Mouse (Mus musculus): ENCODE data around the gene Map4.
"Not testable (repeated sequence)": the region's sequence is repeated elsewhere in the genome, so short reads cannot be mapped to it uniquely, and the experiment has no call there.

The Map4 gene

GRCm38 (mm10) chr9:109929131-109929530 is 2.1 kb upstream of the Map4 start:
- in situ Hi-C loops (cut with MseI, MboI) = no loop called here

- in situ Hi-C loops (cut with MseI, MboI) = no loop called here
These were observed 1.2 kb upstream of the Map4 start for GRCm38 (mm10) chr9:109930063-109930462.

- in situ Hi-C loops (cut with MseI, MboI) = no loop called here
These were observed 508 bp upstream of the Map4 start for GRCm38 (mm10) chr9:109930752-109931151.

GRCm38 (mm10) chr9:109932361-109932755 is 1.1 kb downstream of the Map4 start:
- in situ Hi-C loops (cut with MseI, MboI) = no loop called here

- in situ Hi-C loops (cut with MseI, MboI) = no loop called here
These were observed 1.6 kb downstream of the Map4 start for GRCm38 (mm10) chr9:109932756-109933375.

GRCm38 (mm10) chr9:109939401-109939800 is 8.1 kb downstream of the Map4 start:
- in situ Hi-C loops (cut with MseI, MboI) = no loop called here

GRCm38 (mm10) chr9:109942796-109943195 is 11.5 kb downstream of the Map4 start:
- in situ Hi-C loops (cut with MseI, MboI) = no loop called here

GRCm38 (mm10) chr9:109944712-109945111 is 13.5 kb downstream of the Map4 start:
- in situ Hi-C loops (cut with MseI, MboI) = no loop called here

- in situ Hi-C loops (cut with MseI, MboI) = no loop called here
These were observed 17.3 kb downstream of the Map4 start for GRCm38 (mm10) chr9:109948546-109948945.

- in situ Hi-C loops (cut with MseI, MboI) = no loop called here
These were observed 18.5 kb downstream of the Map4 start for GRCm38 (mm10) chr9:109949801-109950200.

- in situ Hi-C loops (cut with MseI, MboI) = no loop called here
These were observed 22.3 kb downstream of the Map4 start for GRCm38 (mm10) chr9:109953538-109953937.

GRCm38 (mm10) chr9:109954631-109955030 is 23.4 kb downstream of the Map4 start:
- in situ Hi-C loops (cut with MseI, MboI) = no loop called here

GRCm38 (mm10) chr9:109959456-109960150 is 28.3 kb downstream of the Map4 start:
- in situ Hi-C loops (cut with MseI, MboI) = no loop called here

GRCm38 (mm10) chr9:109960593-109960992 is 29.3 kb downstream of the Map4 start:
- in situ Hi-C loops (cut with MseI, MboI) = no loop called here

- in situ Hi-C loops (cut with MseI, MboI) = no loop called here
These were observed 33.5 kb downstream of the Map4 start for GRCm38 (mm10) chr9:109964761-109965160.

GRCm38 (mm10) chr9:109968351-109969116 is 37.3 kb downstream of the Map4 start:
- in situ Hi-C loops (cut with MseI, MboI) = no loop called here

GRCm38 (mm10) chr9:109969181-109969580 is 37.9 kb downstream of the Map4 start:
- in situ Hi-C loops (cut with MseI, MboI) = no loop called here

- in situ Hi-C loops (cut with MseI, MboI) = no loop called here
These were observed 38.6 kb downstream of the Map4 start for GRCm38 (mm10) chr9:109969792-109970336.

GRCm38 (mm10) chr9:109971711-109972110 is 40.5 kb downstream of the Map4 start:
- in situ Hi-C loops (cut with MseI, MboI) = not testable (repeated sequence)

GRCm38 (mm10) chr9:109980223-109980622 is 49.0 kb downstream of the Map4 start:
- in situ Hi-C loops (cut with MseI, MboI) = not testable (repeated sequence)

GRCm38 (mm10) chr9:109985416-109985815 is 54.2 kb downstream of the Map4 start:
- in situ Hi-C loops (cut with MseI, MboI) = no loop called here

GRCm38 (mm10) chr9:109989084-109989483 is 57.8 kb downstream of the Map4 start:
- in situ Hi-C loops (cut with MseI, MboI) = no loop called here

All from mouse trophoblast stem cell (cell line).